Mouse (Mus musculus) retina, embryonic 14.5 days (tissue): Measurements from ENCODE around the gene Bst2.

Source experiments
- DNase-seq: peaks from one replicate; pipeline ENCODE4 v3.0.0-alpha.2; 2015; ENCODE audit warnings: low spot score

Bst2 gene

DNA sequence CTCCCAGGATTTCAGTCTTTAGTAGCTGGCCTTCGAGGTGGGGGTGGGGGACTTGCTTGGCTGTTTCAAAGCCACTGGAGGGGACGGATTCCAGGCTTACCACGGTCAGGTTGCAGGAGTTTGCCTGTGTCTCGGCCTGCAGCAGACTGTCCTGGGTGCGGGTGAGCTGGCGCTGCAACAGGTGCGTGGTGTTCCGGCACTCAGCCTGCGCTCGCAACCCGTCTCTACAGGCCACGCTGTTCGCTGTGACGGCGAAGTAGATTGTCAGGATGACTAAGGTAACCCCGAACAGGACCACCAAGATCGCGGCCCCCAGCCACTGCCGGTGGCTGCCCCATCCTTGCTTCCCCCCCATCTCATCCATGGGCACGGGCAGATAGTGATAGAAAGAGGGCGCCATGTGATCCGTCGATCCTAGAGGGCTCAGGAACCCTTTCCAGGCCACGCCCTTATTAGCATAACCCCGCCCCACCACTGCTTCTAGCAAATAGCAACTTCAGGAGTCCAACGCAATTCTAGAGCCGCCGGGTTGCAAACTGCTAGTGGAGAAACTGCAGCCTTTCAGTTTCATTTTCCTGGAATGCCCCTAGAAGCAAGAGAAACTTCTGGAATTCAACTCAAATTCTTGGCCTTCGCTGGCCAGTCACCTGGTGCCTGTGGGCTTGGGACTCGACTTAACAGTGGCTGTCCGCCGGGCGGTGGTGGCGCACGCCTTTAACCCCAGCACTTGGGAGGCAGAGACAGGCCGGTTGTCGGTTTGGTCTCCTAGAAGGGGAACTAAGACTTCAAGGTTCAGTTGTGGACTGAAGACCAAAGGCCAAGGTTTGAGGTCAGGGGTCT, at the start of gene Bst2:
TSS of gene Bst2 (minus strand) at position 429 of the 840 bp plus-strand sequence.
- peak; percentile 82 for DNase-seq

- DNase-seq = peak; percentile 47
Observed at GRCm38 (mm10) chr8:71586891-71587290, 49.6 kb upstream of the Bst2 start.

GRCm38 (mm10) chr8:71580201-71580600, 42.9 kb upstream of the Bst2 start:
- DNase-seq = no peak

GRCm38 (mm10) chr8:71579476-71579875, 42.2 kb upstream of the Bst2 start:
- no peak for DNase-seq

GRCm38 (mm10) chr8:71579009-71579408, 41.8 kb upstream of the Bst2 start:
- DNase-seq = no peak

DNA sequence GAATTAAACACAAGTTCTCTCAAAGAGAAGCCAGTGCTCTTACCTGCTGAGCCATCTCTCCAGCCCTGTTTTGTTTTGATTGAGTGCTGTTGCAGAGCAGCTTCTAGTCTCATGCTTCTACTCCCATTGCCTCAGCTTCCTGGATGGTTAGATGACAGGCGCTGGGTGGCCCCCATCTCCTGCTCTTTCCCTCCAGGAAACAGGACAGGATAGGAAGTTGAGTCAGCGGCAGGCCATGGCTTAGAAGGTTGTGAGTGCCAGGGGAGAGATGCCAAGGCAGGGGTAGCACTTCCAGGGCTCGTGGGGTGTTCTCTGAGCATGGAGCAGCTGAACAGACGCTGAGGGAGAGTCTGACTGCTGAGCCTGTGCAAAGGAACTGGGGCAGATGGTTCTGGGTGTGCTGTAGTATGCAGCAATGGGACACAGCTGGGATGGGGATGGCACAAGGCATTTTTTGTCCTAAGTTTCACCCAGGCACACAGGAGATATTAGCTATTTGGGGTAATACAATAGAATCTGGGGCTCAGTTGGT, 40.7 kb upstream of the Bst2 start:
- DNase-seq = no peak

DNA sequence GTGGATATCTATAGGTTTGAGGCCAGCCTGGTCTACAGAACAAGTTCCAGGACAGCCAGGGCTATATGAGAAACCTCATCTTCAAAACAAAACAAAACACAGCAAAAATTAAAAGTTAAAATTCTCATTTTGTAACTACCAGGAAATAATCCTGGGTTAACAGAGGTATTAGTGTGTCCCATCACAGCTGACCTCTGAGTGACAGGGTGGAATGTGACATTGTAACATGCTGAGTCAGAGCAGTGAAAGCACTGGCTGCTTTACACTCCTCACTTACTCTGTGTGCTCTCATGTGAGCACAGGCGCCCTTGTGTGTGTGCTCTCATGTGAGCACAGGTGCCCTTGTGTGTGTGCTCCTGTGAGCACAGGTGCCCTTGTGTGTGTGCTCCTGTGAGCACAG, 37.8 kb upstream of the Bst2 start:
- DNase-seq = no peak

GRCm38 (mm10) chr8:71574426-71574825, 37.2 kb upstream of the Bst2 start:
- DNase-seq = no peak

DNA sequence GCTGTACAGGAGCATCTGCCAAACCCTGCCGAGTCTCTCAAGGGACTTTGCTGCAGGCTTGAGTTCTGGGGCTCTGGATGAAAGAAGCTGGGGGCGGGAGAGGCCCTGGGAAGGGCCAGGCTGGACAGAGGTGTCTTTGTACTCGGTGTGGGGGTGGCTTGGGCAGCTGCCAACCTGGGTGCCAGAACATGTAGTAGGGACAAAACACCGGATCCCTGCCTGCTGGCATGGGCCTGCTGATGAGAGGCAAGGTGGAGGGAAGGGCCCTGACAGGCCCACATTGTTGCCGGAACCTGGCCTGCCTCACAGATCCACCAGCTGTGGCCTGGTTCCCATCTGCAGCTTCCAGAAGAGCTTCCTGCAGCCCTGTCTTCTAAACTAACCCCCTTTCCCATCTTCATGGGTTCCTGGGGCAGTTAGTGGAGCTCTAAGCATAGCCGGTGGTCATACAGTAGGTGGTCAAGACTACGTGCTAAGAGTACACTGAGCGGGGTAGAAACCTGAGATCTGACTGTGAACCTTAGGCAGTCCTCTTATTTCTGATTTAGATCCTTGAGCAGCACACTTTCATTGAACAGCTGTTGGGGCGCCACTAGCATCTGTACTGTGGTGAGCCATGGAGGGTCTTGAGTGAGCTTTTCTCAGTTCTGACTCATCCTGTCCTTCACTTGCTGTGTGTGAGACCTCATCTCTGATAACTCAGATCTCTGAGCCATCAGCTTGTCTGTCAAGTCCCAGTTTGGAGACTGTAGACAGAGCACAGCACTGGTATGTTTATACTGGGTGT, 35.8 kb upstream of the Bst2 start:
- no peak for DNase-seq

DNA sequence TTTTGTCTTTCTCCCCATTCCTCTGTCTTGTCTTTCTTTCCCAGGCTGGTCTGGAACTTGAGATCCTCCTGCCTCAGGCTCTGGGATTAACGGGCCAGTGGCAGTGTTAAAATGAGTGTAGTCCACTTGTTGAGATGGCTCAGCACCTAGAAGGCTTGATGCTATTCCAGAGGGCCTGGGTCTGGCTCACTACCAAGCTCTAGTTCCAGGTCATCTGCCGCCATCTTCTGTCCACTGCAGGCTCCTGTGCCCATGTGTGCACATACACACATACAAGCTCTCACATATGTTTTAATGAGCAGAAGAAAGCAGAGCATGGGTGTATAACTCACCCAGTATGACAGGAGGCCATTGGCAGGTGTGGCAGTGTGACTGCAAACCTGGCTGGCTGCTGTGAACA, 34.8 kb upstream of the Bst2 start:
- DNase-seq = no peak

- DNase-seq = peak; percentile 96
Observed at GRCm38 (mm10) chr8:71570291-71570954, 33.2 kb upstream of the Bst2 start.

DNA sequence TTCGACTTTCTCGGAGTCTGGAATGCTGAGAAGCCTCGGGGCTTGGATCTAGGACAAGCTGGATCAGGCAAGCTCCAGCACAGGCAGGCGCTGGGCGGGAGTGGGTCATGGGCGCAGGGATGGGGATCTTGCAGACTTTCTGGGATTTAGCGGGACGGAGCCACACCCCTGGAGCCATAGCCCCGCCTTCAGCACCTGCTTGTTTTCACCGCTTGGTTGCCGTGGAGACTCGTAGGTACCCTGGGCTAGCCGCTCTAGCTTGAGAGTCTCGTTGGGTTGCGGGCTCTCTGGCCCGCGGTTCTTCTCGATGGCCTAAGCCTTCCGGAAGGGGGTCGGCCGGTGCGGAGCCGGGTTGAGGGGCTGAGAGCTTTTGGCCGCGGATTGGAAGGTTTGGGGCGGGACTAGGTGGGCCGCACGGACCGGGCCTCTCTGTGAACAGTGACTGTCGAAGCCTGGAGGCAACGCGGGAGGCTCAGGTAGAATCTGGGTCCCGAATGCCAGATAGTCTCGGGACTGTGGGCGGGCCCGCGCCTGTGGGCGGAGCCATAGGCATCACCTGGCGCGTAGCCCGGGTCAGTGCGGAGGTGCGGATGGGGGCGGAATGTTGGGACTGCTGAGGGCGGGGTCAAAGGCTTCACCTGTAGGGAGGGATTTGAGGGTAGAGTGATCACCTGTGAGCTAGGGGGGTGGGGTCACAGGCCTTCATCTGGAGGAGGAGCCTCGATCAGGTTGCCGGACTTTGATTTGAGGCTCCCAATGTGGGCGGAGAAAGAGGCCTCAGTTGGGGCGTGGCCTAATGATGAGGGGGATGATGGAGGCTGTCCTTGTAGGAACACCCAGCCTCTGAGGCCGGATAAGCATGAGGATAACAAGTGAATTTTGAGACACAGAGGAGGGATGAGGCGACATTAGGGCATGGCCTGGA, 32.4 kb upstream of the Bst2 start:
- peak; percentile 94 for DNase-seq

- DNase-seq = no peak
Observed at GRCm38 (mm10) chr8:71568941-71569340, 31.7 kb upstream of the Bst2 start.

- no peak for DNase-seq
Observed at GRCm38 (mm10) chr8:71568387-71568937, 31.2 kb upstream of the Bst2 start, which contains the start of gene Slc27a1. TSS of gene Slc27a1 (plus strand) at chr8:71568882.

DNA sequence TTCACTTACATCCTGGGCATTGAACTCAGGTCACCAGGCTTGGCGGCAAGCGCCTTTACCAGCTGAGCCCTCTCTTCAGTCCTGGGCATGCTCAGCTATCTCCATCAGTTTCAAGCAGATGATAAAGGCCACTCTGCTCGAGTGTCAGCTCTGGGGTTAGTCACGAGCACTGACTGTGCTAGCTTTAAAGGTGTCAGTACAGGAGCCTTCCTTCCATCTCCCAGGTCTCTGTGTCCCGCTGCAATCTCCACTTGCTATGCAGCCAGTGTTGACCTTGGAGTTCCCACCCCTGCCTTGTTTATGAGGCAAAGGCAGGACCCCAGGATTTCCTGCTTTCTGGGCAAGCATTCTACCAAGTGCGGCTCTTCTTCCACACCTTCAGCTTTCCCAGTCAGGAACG, 30.3 kb upstream of the Bst2 start:
- no peak for DNase-seq

GRCm38 (mm10) chr8:71566501-71566900, 29.2 kb upstream of the Bst2 start, which contains the start of gene Nxnl1:
TSS of gene Nxnl1 (minus strand) at chr8:71566601.
- no peak for DNase-seq

DNA sequence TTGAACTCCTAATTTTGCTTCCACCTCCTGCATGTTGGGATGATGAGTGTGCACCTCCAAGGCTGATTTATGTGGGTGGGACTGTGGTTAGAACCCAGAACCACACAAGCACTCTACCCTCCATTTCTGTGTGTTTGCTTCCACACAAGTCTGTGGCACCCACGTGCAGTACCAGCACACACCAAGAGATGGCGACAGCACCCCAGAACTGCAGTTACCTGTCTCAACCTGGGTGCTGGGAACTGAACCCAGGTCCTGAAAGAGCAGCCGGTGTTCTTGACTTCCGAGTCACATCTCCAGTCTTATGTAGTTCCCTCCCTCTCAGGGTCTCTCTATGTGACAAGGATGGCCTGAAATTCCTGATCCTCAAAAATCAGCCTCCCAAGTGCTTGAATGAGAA, 26.7 kb upstream of the Bst2 start:
- DNase-seq = no peak

- DNase-seq = peak; percentile 73
Observed at GRCm38 (mm10) chr8:71562751-71563150, 25.5 kb upstream of the Bst2 start.

GRCm38 (mm10) chr8:71561401-71561800, 24.1 kb upstream of the Bst2 start:
- peak; percentile 84 for DNase-seq

DNA sequence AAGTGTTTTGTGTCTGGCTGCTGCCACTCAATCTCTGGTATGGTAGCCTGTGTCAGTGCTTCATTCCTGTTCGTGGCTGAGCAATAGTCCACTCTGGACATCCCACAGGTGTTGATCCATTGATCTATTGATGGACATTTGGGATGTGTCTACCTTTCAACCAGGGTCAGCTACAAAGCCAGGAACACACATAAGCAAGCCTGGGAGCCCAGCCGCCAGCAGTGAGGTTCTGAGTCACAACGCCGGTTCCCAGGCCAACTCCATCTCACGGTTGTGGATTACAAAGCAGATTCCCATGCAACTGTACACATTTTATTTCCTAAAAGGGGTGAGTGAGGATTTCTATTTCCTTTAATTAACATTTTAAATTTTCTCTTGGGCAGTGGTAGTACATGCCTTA, 23.5 kb upstream of the Bst2 start:
- DNase-seq = no peak

DNA sequence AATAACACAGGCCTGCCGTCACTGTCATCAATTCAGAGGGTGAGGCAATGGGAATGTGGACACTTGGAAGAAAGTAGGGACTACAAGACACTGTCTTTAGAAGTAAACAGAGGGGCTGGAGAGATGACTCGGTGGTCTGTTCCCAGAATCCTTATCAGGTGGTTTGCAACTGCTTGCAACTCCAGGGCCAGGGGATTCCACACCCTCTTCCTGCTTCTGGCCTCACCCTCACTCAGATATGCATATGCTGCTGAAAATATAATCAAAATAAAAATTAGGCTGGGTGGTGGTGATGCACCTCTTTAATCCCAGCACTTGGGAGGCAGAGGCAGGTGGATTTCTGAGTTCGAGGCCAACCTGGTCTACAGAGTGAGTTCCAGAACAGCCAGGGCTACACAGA, 22.8 kb upstream of the Bst2 start:
- no peak for DNase-seq
